Mouse (Mus musculus) c-Kit-negative CD71-positive TER-119-positive erythroid progenitor cells, embryonic 14.5 days (primary cell): ENCODE data around the gene E130308A19Rik.

Experiments used
- DNase-seq: peaks from one replicate; pipeline ENCODE4 v3.0.0-alpha.2; 2013; ENCODE audit warnings: low read depth, low spot score

Gene E130308A19Rik

GRCm38 (mm10) chr4:59682491-59682890 is 56.5 kb downstream of the E130308A19Rik start:
- DNase-seq = no peak

DNA sequence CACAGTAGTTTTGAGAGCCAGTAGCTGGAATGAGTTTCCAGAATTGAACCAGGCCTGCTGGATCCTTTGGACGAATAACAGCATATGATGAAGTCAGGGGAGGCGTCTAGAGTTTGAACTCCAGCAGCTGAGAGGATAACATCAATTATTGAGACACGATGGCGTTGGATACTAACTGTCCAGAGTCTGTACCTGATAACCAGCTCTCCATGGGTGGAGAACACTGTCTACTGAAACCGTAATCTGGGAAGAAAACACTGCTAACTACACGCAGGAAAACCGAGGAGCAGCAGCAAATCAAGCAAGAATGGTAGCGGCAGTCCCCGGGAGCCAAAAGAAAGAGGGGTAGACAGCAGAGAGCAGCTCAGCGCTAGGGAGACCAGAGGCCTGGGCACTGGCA is 56.9 kb downstream of the E130308A19Rik start:
- no peak for DNase-seq

DNA sequence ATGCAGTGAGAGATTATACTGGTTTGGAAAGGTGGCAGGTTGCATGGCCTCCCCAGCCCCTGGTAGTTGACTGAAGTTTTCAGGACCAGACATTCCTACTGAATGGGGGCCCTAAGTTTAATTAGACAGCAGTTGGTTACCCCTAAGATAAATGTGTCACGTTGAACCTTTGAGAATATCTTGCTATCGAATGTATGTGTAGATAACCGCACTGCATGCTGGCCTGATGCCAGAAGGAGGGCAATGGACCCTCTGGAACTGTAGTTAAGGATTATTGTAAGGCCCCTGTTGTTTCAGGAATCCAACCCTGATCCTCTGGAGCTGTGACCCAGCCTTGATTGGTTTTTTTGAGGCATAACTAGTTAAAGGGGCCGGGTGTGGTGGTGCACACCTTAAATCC is 58.3 kb downstream of the E130308A19Rik start:
- DNase-seq = no peak

DNA sequence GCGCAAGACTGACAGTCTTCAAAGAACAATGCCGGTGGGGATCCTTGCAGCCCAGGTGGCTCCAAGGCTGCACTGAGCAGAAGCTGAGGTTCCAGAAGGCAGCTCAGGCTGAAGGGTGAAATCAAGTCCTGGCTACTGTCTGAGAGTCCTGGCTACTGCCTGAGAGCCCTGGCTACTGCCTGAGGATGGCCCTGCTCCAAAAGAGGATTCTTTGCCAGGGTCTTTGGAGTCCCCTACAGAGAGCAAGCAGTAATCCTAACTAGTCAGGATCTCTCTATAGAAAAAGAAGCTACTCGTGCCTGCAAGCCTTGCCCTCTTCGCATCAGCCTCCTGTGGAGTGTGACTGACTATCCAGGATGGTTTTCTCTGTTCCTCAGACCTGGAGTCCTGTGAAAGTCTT is 60.7 kb downstream of the E130308A19Rik start:
- no peak for DNase-seq

DNA sequence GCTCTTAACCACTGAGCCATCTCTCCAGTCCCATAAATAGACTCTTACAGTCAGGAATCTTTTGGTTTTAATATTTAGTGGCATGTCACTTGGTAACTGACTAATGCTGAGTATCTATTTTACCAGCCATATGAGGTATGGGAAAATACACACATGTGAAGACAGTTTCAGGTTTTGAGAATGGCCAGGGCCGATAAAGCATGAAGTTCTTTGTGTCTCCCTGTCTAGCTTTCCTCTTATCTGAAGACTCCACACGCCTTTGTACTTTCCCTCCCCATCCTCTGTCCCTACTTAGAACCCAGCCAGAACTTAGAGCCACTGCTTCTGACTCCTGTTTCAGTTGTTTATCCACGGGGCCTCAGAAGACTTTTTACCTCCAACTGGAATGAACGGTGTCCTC is 63.0 kb downstream of the E130308A19Rik start:
- DNase-seq = no peak

GRCm38 (mm10) chr4:59690145-59690544 is 64.1 kb downstream of the E130308A19Rik start:
- no peak for DNase-seq

GRCm38 (mm10) chr4:59696846-59697245 is 70.8 kb downstream of the E130308A19Rik start:
- no peak for DNase-seq

- no peak for DNase-seq
Observed at GRCm38 (mm10) chr4:59697869-59698268, 71.9 kb downstream of the E130308A19Rik start.

- DNase-seq = no peak
Observed at GRCm38 (mm10) chr4:59699014-59699792, 73.2 kb downstream of the E130308A19Rik start.

DNA sequence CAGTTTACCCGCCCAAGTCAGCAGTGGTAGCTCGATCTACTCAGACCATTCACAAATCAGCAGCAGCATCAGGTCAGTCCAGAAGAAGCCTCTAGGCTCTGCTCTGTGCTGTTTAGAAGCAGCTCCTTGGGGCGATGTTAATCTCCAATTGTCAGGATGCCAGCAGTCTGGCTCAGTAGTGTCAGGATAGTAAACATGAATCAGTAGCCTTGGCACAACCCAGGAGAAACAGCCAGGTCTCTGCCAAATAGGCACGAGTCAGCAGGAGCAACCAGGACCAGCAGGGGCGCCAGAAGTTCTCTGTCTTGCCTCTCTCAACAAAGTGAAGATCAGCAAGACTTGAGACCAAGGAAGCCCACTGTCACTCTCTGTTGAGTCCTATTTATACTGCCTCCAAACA is 83.3 kb downstream of the E130308A19Rik start:
- no peak for DNase-seq

GRCm38 (mm10) chr4:59710736-59711389 is 84.9 kb downstream of the E130308A19Rik start:
- DNase-seq = no peak

DNA sequence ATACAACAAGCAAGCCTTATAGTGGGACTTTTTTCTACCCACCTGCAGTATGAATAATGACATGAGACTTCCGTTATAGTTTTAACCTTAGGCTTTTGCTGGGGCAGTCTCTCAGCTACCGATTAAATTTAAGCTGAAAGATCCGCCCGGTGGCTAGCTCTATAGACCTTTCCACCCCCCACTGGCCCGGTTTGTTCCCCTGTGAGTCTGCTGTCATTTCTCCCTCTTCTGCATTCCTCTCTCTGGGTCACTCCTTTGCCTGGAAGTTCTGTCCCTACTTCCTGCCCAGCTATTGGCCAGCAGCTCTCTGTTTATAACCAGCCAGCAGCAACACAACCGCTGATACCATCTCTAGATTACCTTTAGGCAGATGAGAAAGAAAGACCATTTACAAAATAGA is 86.4 kb downstream of the E130308A19Rik start:
- no peak for DNase-seq

DNA sequence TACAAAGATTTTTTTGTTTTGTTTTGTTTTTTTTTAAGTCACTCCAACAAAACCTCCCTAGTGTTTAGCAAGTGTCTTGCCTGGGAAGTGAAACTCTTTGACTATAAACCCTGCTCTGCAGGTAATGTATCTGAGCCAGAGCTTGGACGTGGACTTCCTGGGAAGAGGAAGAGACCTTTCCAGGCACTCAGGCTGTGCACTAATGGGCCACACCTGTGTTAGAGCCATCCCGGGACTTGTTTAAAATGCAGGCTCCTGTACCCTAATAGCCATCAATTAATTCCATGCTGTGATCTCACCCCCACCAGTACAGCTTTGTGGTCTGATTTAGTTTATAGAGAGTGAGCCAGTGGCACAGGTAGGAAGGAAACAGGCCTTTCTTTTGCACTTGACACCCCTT is 86.9 kb downstream of the E130308A19Rik start:
- no peak for DNase-seq

DNA sequence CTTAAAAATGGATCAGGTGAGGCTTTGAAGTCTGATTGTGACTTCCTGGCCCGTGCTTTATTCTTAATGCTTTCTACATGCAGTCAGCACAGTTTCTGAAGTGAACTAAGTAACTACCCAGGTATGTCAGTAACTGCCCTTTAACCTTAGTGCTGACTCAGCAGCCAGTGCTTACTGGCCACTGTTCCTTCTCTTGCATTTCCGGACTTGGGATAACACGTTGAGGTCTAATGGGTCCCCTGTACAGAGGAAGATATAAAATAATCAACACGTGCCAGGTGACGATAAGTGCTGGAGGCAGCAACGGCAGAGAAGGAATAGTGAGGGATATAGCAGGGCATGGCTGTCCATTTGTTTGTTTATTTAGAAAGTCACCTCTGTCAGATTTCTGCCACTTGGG is 88.5 kb downstream of the E130308A19Rik start:
- peak; percentile 16 for DNase-seq

- DNase-seq = no peak
Observed at GRCm38 (mm10) chr4:59714926-59715325, 88.9 kb downstream of the E130308A19Rik start.

DNA sequence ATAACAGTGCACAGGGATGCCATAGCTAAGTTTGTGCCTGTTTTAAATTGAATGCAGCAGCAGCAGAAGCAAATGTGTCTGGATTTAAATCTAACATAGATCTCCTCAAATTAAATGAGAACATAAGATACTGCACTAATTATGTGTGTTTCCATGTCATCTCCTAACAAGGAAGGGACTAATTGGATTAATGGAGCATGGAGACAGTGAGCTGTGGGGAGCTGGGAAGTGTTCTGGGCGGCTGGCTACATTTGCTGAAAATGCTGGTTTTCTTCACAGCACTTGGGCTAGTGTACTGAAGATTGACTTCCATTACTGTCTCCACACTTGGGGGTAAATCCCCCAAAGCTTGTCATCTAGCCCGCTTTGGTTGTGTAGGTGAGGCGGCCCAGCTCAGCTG is 89.5 kb downstream of the E130308A19Rik start:
- no peak for DNase-seq

DNA sequence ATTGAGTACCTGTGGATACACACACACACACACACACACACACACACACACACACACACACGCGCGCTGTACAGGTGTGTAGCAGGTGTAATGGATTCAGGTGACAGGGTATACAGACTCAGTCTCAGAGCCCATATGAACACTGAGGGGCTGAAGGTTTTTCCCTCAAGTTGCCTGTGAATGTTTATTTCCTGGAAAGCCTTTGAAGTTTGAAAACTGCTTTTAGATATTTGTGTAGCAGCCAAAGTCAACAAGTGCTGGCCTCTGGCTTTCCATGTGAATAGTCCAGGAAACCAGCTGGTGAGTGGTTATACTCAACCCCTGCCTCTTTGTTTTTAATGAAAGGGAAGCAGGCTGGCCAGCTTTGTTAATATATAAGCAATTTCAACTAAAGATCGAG is 91.3 kb downstream of the E130308A19Rik start:
- no peak for DNase-seq

- no peak for DNase-seq
Observed at GRCm38 (mm10) chr4:59718542-59718941, 92.5 kb downstream of the E130308A19Rik start.

DNA sequence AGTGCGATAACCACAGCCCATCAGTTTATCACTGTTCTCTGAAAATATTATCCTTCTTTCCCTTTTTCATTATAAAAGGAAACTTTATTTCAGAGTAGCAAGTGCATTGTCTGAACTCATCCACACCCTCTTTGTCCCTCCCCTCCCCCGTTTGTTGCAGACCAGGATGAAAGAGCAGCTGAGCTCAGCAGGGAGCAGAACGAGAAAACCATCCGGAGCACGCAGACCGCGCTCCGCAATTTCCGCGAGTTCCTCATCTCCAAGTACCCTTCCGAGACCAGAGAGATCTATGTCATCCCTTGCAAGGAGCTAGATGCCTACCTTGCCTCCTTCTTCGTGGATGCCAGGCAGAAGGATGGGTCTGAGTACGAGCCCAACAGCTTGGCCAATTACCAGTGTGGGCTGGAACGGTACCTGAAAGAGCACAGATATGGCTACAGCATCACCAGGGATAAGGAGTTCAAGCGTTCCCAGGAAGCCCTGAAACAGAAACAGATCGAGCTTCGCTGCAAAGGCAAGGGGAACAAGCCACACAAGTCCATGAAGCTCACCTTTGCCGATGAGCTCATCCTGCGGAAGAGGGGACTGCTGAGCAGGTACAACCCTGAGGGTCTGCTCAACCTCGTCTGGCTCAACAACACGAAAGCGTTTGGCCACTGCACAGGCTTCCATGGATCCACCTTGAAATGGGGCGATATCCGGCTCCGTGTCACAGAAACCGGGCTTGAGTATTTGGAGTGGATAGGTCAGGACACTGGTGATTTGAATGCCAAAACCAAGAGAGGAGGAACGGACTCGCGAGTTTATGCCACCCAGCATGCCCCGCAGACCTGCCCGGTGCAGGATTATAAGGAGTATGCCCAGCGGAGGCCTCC is 93.7 kb downstream of the E130308A19Rik start:
- DNase-seq = no peak

DNA sequence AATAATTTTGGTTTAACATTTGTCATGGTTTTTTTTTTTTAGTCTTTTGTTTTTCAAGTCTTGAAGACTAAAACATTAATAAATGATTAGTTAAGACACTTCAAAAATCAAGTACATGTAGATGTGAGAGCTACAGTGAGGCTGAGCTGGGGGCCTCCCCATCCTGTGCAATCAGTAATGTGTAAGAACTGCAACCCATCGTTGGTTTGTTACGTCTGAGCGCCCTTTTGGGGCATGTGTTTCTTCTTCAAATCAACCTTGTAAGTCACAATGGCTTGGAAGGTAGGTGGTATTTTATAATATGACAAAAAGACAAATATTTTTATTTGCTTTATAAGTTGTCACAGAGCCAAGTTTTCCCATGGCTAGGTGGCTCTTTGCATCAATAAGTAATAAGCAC is 95.8 kb downstream of the E130308A19Rik start:
- no peak for DNase-seq

GRCm38 (mm10) chr4:59725579-59725978 is 99.6 kb downstream of the E130308A19Rik start:
- no peak for DNase-seq

DNA sequence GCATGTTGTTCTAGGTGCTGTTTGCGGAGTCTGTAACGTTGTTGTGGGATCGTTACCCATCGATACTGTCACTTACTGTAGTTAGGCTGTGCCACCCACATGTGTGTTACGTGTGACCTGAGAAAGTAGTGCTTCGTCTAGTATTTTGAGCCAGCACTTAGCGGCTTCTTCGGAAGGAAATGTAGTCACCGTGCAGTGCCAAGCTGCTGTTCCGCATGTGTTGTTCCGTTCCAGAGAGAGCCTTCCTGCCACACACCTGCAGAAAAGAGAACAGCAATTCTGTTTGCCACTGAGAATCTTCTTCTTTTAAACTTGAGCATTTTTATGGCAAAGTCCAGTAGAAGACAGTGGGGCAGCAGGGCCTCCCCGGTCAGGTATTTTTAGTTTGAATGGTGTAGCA is 100.5 kb downstream of the E130308A19Rik start:
- DNase-seq = no peak
